Mouse (Mus musculus) liver, embryonic 14.5 days (tissue): ENCODE results near the gene Prps2. TPM values are rescaled to one million over a fixed set of nuclear protein-coding genes. Genes with fewer than 3 reads are reported as not detected.
"Not testable (repeated sequence)": the region's sequence is repeated elsewhere in the genome, so short reads cannot be mapped to it uniquely, and the experiment has no call there.

Source experiments
- ATAC-seq: fragments of 200-750 bp; cut with Nextera tagmentation; 2 replicates; pipeline ENCODE4 v1.8.0; 2017; ENCODE audit warnings: moderate number of reproducible peaks, mild to moderate bottlenecking, moderate library complexity; ENCODE audit not compliant: insufficient read depth
- DNase-seq, 3 experiments: peaks; one replicate each; pipeline ENCODE4 v3.0.0-alpha.2; 2012 to 2013; ENCODE audit warnings: low read depth in 3 of 3, low spot score in 3 of 3
- H3K27ac ChIP-seq: fragments of 300-500 bp; sonication (generic); 2 replicates; pipeline ENCODE4 v1.5.1; 2014; ENCODE audit warnings: moderate library complexity, mild to moderate bottlenecking, control low read depth, inconsistent platforms
- H3K27me3 ChIP-seq: fragments of 300-500 bp; sonication (generic); 2 replicates; pipeline ENCODE4 v1.6.1; 2014; ENCODE audit warnings: mild to moderate bottlenecking, low read length, moderate library complexity; ENCODE audit not compliant: control insufficient read depth, insufficient read depth
- H3K36me3 ChIP-seq: fragments of 300-500 bp; sonication (generic); replicated peaks from 2 replicates; pipeline ENCODE4 v1.6.1; 2014; ENCODE audit warnings: low read depth; ENCODE audit not compliant: control insufficient read depth, insufficient read depth
- H3K4me1 ChIP-seq, 2 experiments: fragments of 200-500 bp in 1 of 2; fragments of 300-500 bp in 1 of 2; sonication (generic) in 1 of 2; replicated peaks; 2 replicates each; pipeline ENCODE4 v1.6.1; 2012 to 2014; ENCODE audit warnings: antibody characterized with exemption in 1 of 2, inconsistent platforms in 1 of 2, low read length in 1 of 2; ENCODE audit not compliant: control insufficient read depth in 2 of 2, insufficient read depth in 2 of 2
- H3K4me2 ChIP-seq: fragments of 300-500 bp; sonication (generic); 2 replicates; pipeline ENCODE4 v1.6.1; 2014; ENCODE audit warnings: low read depth, mild to moderate bottlenecking, control low read depth, moderate library complexity
- H3K4me3 ChIP-seq, 2 experiments: fragments of 200-500 bp in 1 of 2; fragments of 300-500 bp in 1 of 2; sonication (generic) in 1 of 2; 2 replicates each; pipeline ENCODE4 v1.5.1; 2012 to 2014; ENCODE audit warnings: low read depth in 2 of 2, low read length in 2 of 2, mild to moderate bottlenecking in 2 of 2, control low read depth in 1 of 2, inconsistent platforms in 1 of 2, moderate library complexity in 1 of 2; ENCODE audit not compliant: insufficient read depth in 1 of 2
- H3K9ac ChIP-seq: fragments of 300-500 bp; sonication (generic); replicated peaks from 2 replicates; pipeline ENCODE4 v1.6.1; 2014; ENCODE audit warnings: mild to moderate bottlenecking, control low read depth, moderate library complexity
- H3K9me3 ChIP-seq: fragments of 300-500 bp; sonication (generic); 2 replicates; pipeline ENCODE4 v1.6.1; 2016; ENCODE audit warnings: low read length, mixed read lengths; ENCODE audit not compliant: control insufficient read depth
- CTCF ChIP-seq: IDR thresholded peaks from 2 replicates; pipeline ENCODE4 v1.5.1; 2016; ENCODE audit warnings: antibody characterized with exemption, low read depth, control low read depth
- EP300 ChIP-seq: IDR thresholded peaks from 2 replicates; pipeline ENCODE4 v1.6.1; 2016; ENCODE audit warnings: antibody characterized with exemption, low read depth
- WGBS: fragments of 180-500 bp; shearing (Covaris S2); extraction: QIAGEN DNeasy Blood & Tissue Kit; methylation state at CpG from one replicate; pipeline ENCODE4 v1.1.7; 2014; ENCODE audit not compliant: insufficient replicate concordance; 5-methylcytosine and 5-hydroxymethylcytosine counted together
- polyA plus RNA-seq, 2 experiments: library from polyadenylated mRNA; depleted of rRNA in 1 of 2; stranded (reverse) in 1 of 2; unstranded in 1 of 2; fragments of >200 nt; fragmentation: Nextera tagmentation in 1 of 2; extraction: Ambion mirVana in 1 of 2; gene quantifications; 2 replicates each; pipeline versions ENCODE4 v1.2.1 to v1.2.3; 2012 to 2014

Gene Prps2
- polyA plus RNA-seq, 2 experiments, result 6.3 to 9.3 TPM

DNA sequence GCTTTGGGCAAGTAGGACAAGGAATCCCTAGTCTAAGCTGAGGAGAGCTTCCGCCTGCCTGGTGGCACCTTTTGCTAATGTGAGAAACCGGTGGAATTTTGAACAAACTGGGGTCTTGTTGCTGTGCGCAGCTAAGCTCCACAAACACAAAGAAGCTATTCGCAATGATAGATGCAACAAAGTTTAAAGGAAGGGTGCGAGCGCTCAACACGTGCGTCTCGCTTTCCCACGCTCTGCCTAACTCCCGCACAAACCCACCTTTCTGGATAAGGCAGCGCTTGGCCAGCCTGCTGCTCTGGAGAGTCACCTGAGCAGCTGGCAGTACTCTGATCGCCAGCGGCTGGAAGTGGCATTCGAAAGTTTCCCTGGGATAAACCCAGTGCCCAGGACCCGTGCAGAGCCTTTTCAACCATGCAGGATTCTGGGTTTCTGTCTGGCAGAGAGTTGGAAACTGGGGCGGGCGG is 934 bp downstream of the Prps2 start:
- no peaks in the 10 kb centered on the region for H3K27me3 ChIP-seq
- peak overlapping the region; percentile 61 for H3K9ac ChIP-seq
- peak overlapping the region; percentile 60 to 69 for H3K4me3 ChIP-seq
- DNase-seq (no peak), ATAC-seq (0 out of 2 replicates have a peak, but pooled peaks have one; percentile 11)
- H3K27ac ChIP-seq, result no peak overlapping the region
- TF ChIP-seq EP300, result no peak
- no peak for TF ChIP-seq CTCF
- 15% methylated on average over 18 of the region's 18 CpGs for WGBS
- H3K4me1 ChIP-seq, result peaks cover 0 to 2% of the 10 kb centered on the region in 2 experiments; a peak in 1 of 4 replicates
- no peaks in the 10 kb centered on the region for H3K9me3 ChIP-seq
- H3K36me3 ChIP-seq, result no peaks in the 10 kb centered on the region
- H3K4me2 ChIP-seq, result peak overlapping the region; percentile 69

DNA sequence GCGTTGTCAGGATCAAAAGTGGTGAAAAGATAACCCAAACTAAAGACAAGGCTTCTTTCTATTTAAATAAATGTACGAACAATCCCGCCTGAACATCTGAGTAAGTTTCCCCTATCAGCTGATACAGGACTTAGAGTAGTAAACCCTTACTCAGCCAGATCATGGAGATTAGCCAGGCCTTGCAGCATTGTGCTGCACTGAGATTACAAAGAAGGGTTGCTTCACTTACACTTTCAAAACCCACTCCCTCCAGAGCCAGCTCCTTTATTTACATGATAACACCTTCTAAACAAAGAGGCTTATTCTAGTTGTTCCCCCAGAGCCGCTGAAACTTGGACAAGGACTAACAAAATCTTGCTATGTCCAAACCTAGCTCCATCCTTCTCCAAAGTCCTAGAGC is 2.5 kb downstream of the Prps2 start:
- 33% methylated on average over 4 of the region's 4 CpGs for WGBS
- Histone ChIP-seq H3K36me3 (no peaks in the 10 kb centered on the region), H3K4me2 (no peak overlapping the region), H3K27me3 (no peaks in the 10 kb centered on the region), H3K4me1 (peaks cover 0 to 2% of the 10 kb centered on the region in 2 experiments; a peak in 1 of 4 replicates), H3K4me3 (no peak overlapping the region), H3K9ac (no peak overlapping the region), H3K27ac (no peak overlapping the region), H3K9me3 (no peaks in the 10 kb centered on the region)
- DNase-seq (no peak), ATAC-seq (no peak; the same call in 1 of the 2 replicates)
- no peak for TF ChIP-seq CTCF
- no peak for TF ChIP-seq EP300

DNA sequence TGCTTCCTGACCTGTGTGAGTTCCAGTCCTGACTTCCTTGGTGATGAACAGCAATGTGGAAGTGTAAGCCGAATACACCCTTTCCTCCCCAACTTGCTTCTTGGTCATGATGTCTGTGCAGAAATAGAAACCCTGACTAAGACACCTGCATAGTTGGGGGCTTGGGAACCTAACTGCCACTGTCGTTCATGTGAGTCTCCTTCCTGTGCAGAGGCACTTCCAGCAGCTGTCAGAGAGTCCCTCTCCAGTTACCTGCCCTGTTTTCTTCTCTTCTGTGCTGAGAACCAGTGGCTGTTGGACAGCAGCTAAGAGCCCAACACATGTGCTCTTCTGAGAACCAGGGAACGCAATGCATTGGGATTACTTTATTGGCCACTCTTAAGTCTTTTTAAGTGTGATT is 21.3 kb downstream of the Prps2 start:
- not testable (repeated sequence) for H3K27ac ChIP-seq, H3K4me1 ChIP-seq, H3K4me2 ChIP-seq, DNase-seq, H3K9me3 ChIP-seq, ATAC-seq, H3K9ac ChIP-seq, H3K27me3 ChIP-seq, H3K4me3 ChIP-seq, H3K36me3 ChIP-seq
- WGBS, result 54% methylated on average over 3 of the region's 3 CpGs

DNA sequence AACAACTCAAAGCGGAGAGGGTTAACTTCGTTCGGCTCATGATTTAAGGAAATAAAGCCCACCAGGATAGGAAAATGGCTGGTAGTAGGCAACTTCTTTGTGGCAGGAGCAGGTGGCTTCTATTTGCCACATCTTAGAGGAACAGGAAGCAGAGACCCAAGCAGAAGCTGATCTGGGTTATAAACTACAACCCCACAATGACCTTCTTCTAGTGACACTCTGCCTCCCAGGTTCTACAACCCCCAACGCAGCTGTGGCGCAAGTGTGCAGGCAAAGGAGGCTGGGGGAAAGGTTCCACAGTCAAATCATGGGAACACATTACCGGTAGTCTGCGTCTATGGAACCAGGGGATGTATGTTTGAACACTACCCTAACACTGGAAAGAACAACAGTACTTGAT is 22.8 kb downstream of the Prps2 start:
- DNase-seq (no peak), ATAC-seq (no peak)
- no peaks in the 10 kb centered on the region for H3K4me1 ChIP-seq
- no peak overlapping the region for H3K4me2 ChIP-seq
- TF ChIP-seq EP300 (no peak), CTCF (no peak)
- WGBS, result 73% methylated on average over 7 of the region's 7 CpGs
- no peaks in the 10 kb centered on the region for H3K9me3 ChIP-seq
- H3K9ac ChIP-seq, result no peak overlapping the region
- H3K36me3 ChIP-seq, result no peaks in the 10 kb centered on the region
- no peaks in the 10 kb centered on the region for H3K27me3 ChIP-seq
- H3K27ac ChIP-seq, result no peak overlapping the region
- H3K4me3 ChIP-seq, result no peak overlapping the region

DNA sequence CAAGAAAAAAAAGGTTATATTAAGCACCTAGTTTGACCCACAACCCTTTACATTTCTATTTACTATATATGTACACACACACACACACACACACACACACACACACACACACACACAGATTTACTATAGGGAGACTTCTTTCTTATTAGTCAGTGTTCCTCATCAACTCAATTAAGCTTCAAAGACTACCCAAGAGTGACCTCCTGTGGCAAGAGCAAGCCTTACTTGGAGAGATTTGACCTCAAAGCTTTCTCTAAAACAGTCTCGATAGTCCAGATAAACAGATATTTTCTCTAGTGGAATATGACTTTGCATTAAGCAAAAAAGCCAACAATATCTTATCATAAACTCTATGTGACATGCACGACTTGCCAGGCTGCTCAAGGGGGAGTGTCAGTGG is 25.1 kb downstream of the Prps2 start:
- H3K27ac ChIP-seq, result no peak overlapping the region
- H3K4me1 ChIP-seq, result no peaks in the 10 kb centered on the region
- TF ChIP-seq EP300 (no peak), CTCF (no peak)
- no peak overlapping the region for H3K4me2 ChIP-seq
- 26% methylated on average over 2 of the region's 2 CpGs for WGBS
- no peaks in the 10 kb centered on the region for H3K27me3 ChIP-seq
- no peaks in the 10 kb centered on the region for H3K9me3 ChIP-seq
- no peak overlapping the region for H3K4me3 ChIP-seq
- DNase-seq (no peak), ATAC-seq (no peak)
- no peaks in the 10 kb centered on the region for H3K36me3 ChIP-seq
- H3K9ac ChIP-seq, result no peak overlapping the region
